In genomic region chr4:132093136-132093535, GRCm38 (mm10) we compare ENCODE assay signal across 31 mouse cellular contexts. TPM values are rescaled to one million over a fixed set of nuclear protein-coding genes. Genes with fewer than 3 reads are reported as not detected.
A peak's percentile ranks its signal among the peaks of the same experiment; 100 is the strongest.
DNase-seq lines count a peak whose midpoint lies in the region; ATAC-seq and TF ChIP-seq lines count a peak whose summit lies in the region.
"Had no signal": no experiment of that assay in that cellular context is flagged by ENCODE, and none has a peak within 500 bp of the region (broad histone marks: within the 10 kb centered on the region; RNA-seq: fewer than 3 reads in every experiment).

No protein-coding gene starts in this region.

- H3K4me3 ChIP-seq in kidney, embryonic 16.5 days (ENCODE audit: low read length): no peak overlapping the region
- H3K4me3 ChIP-seq in lung, adult 2 months (replicated peaks; ENCODE audit: extremely low read depth, low read depth, low read length): no peak overlapping the region
- H3K4me3 ChIP-seq in forebrain, embryonic 13.5 days: no peak overlapping the region
- H3K4me3 ChIP-seq: embryonic facial prominence, embryonic 13.5 days; erythroblast, embryonic 14.5 days; forebrain, embryonic 12.5 days; heart, embryonic 12.5 days; hindbrain, embryonic 12.5 days; left cerebral cortex, adult 2 months; liver, embryonic 15.5 days; midbrain, embryonic 12.5 days had no signal

- TF ChIP-seq POLR2A in lung, adult 2 months (IDR thresholded peaks at IDR 0.05; ENCODE audit: borderline replicate concordance, extremely low read depth, low read depth, low read length): no peak

- no peak overlapping the region for H3K4me2 ChIP-seq in kidney, embryonic 16.5 days (replicated peaks; ENCODE audit: low read depth, low read length)
- no peak overlapping the region for H3K4me2 ChIP-seq in forebrain, embryonic 13.5 days
- H3K4me2 ChIP-seq: embryonic facial prominence, embryonic 13.5 days; forebrain, embryonic 12.5 days; heart, embryonic 12.5 days; hindbrain, embryonic 12.5 days; liver, embryonic 15.5 days; midbrain, embryonic 12.5 days had no signal

- no peaks in the 10 kb centered on the region for H3K36me3 ChIP-seq in kidney, embryonic 16.5 days (ENCODE audit: insufficient read depth, low read length)
- no peaks in the 10 kb centered on the region for H3K36me3 ChIP-seq in forebrain, embryonic 13.5 days (ENCODE audit: poor library complexity, severe bottlenecking)
- H3K36me3 ChIP-seq: embryonic facial prominence, embryonic 13.5 days; forebrain, embryonic 12.5 days; G1E; heart, embryonic 12.5 days; hindbrain, embryonic 12.5 days; liver, embryonic 15.5 days; midbrain, embryonic 12.5 days had no signal

- H3K9me3 ChIP-seq in kidney, embryonic 16.5 days (ENCODE audit: low read length): no peaks in the 10 kb centered on the region
- H3K9me3 ChIP-seq in forebrain, embryonic 13.5 days (replicated peaks): no peaks in the 10 kb centered on the region
- H3K9me3 ChIP-seq: embryonic facial prominence, embryonic 13.5 days; forebrain, embryonic 12.5 days; heart, embryonic 12.5 days; hindbrain, embryonic 12.5 days; liver, embryonic 15.5 days; midbrain, embryonic 12.5 days had no signal

- no peak for TF ChIP-seq CTCF in lung, adult 2 months (IDR thresholded peaks at IDR 0.05; ENCODE audit: insufficient read depth, low read length)

- 69% methylated on average over 6 of the region's 6 CpGs for WGBS in kidney, embryonic 16.5 days
- 69% methylated on average over 6 of the region's 6 CpGs for WGBS in lung, adult 2 months
- 84% methylated on average over 6 of the region's 6 CpGs for WGBS in forebrain, embryonic 13.5 days

- H3K9ac ChIP-seq in kidney, embryonic 16.5 days (replicated peaks; ENCODE audit: low read length): no peak overlapping the region
- no peak overlapping the region for H3K9ac ChIP-seq in forebrain, embryonic 13.5 days
- H3K9ac ChIP-seq: embryonic facial prominence, embryonic 13.5 days; forebrain, embryonic 12.5 days; heart, embryonic 12.5 days; hindbrain, embryonic 12.5 days; liver, embryonic 15.5 days; midbrain, embryonic 12.5 days had no signal

- ATAC-seq in kidney, embryonic 16.5 days (ENCODE audit: low FRiP score, low TSS enrichment): peak; percentile 69
- no peak for ATAC-seq in forebrain, embryonic 13.5 days

- peak; percentile 10 for DNase-seq in adrenal gland, postnatal 10 days
- no peak for DNase-seq in adrenal gland, adult 18-20 months (ENCODE audit: low spot score in 2 of 2)
- DNase-seq in kidney, adult 9 months: no peak
- DNase-seq in testis, postnatal 14 days (ENCODE audit: low spot score): peak; percentile 47
- DNase-seq in testis, postnatal 10 days (ENCODE audit: low spot score): no peak
- no peak for DNase-seq in lung, adult 2 months
- DNase-seq: cerebellum, adult 18-20 months; cerebellum, postnatal 25 days; embryo, embryonic 11 days; heart, postnatal 14 days; kidney, postnatal 10 days; lung, postnatal 10 days; right cerebral cortex, postnatal 14 days; thymus, postnatal 25 days had no signal

- H3K4me1 ChIP-seq in kidney, embryonic 16.5 days (ENCODE audit: insufficient read depth, low read length): no peaks in the 10 kb centered on the region
- peaks cover 2% of the 10 kb centered on the region for H3K4me1 ChIP-seq in lung, adult 2 months (ENCODE audit: control insufficient read depth, insufficient read depth, low read length)
- H3K4me1 ChIP-seq in forebrain, embryonic 13.5 days: no peaks in the 10 kb centered on the region
- H3K4me1 ChIP-seq: embryonic facial prominence, embryonic 13.5 days; forebrain, embryonic 12.5 days; heart, embryonic 12.5 days; hindbrain, embryonic 12.5 days; midbrain, embryonic 12.5 days had no signal

- no peaks in the 10 kb centered on the region for H3K27me3 ChIP-seq in kidney, embryonic 16.5 days (ENCODE audit: insufficient read depth, low read length)
- H3K27me3 ChIP-seq in forebrain, embryonic 13.5 days: 0 out of 2 replicates have a peak, but pooled peaks cover 2% of the 10 kb centered on the region
- H3K27me3 ChIP-seq: embryonic facial prominence, embryonic 13.5 days; heart, embryonic 12.5 days; hindbrain, embryonic 12.5 days; liver, embryonic 15.5 days; midbrain, embryonic 12.5 days had no signal

- H3K27ac ChIP-seq in kidney, embryonic 16.5 days (ENCODE audit: low read length): no peak overlapping the region
- H3K27ac ChIP-seq in forebrain, embryonic 13.5 days: no peak overlapping the region
- H3K27ac ChIP-seq: embryonic facial prominence, embryonic 13.5 days; forebrain, embryonic 12.5 days; hindbrain, embryonic 12.5 days; left cerebral cortex, adult 2 months; liver, embryonic 15.5 days; midbrain, embryonic 12.5 days had no signal

RNA-seq across cellular contexts. Expression of gene Epb41, which starts 18.0 kb away (rescaled TPM):
- total RNA-seq in adrenal gland, postnatal 10 days (2021): 10 to 100 TPM; 77.8 to 79.6 TPM
- 10 to 100 TPM; 50.9 to 58.5 TPM for total RNA-seq in adrenal gland, adult 18-20 months (2021)
- 68.6 and 72.5 TPM in 2 replicates for polyA plus RNA-seq in kidney, embryonic 16.5 days (2015; fragmentation: Nextera tagmentation; extraction: Ambion mirVana)
- 38.3 and 45.3 TPM in 2 replicates for polyA plus RNA-seq in lung, adult 2 months (2012; rRNA removed)
- 75.0 and 84.1 TPM in 2 replicates for polyA plus RNA-seq in forebrain, embryonic 13.5 days (2015; fragmentation: Nextera tagmentation; extraction: Ambion mirVana)

RNA-seq across cellular contexts. Expression of gene Gm10300, which starts 18.6 kb away (rescaled TPM):
- under 1 TPM; 0.15 to 0.55 TPM for total RNA-seq in adrenal gland, postnatal 10 days (2021)
- total RNA-seq in adrenal gland, adult 18-20 months (2021): under 1 TPM; 0.38 to 0.46 TPM
- polyA plus RNA-seq in kidney, embryonic 16.5 days (2015; fragmentation: Nextera tagmentation; extraction: Ambion mirVana): 0.08 and 0.12 TPM in 2 replicates
- 0.07 and 0.25 TPM in 2 replicates for polyA plus RNA-seq in lung, adult 2 months (2012; rRNA removed)
- not detected in 2 replicates for polyA plus RNA-seq in forebrain, embryonic 13.5 days (2015; fragmentation: Nextera tagmentation; extraction: Ambion mirVana)
- total RNA-seq: layer of hippocampus, postnatal 10 days; left cerebral cortex, adult 2 months had no signal
- polyA plus RNA-seq: testis, adult 2 months had no signal

RNA-seq across cellular contexts. Expression of gene Oprd1, which starts 51.1 kb away (rescaled TPM):
- total RNA-seq in adrenal gland, postnatal 10 days (2021): under 1 TPM; 0.51 to 0.55 TPM
- under 1 TPM; 0.70 to 0.99 TPM for total RNA-seq in adrenal gland, adult 18-20 months (2021)
- 0.06 and 0.19 TPM in 2 replicates for polyA plus RNA-seq in kidney, embryonic 16.5 days (2015; fragmentation: Nextera tagmentation; extraction: Ambion mirVana)
- 0.11 TPM in 2 replicates for polyA plus RNA-seq in lung, adult 2 months (2012; rRNA removed)
- 0.06 and 0.12 TPM in 2 replicates for polyA plus RNA-seq in forebrain, embryonic 13.5 days (2015; fragmentation: Nextera tagmentation; extraction: Ambion mirVana)
- total RNA-seq: CH12.LX; megakaryocyte progenitor cell, adult 5-6 weeks; monocyte, adult 5-6 weeks; neutrophil, adult 5-6 weeks had no signal
- polyA plus RNA-seq: erythroblast, embryonic 14.5 days; G1E; liver, embryonic 15.5 days had no signal

Comparison
In these comparisons a context has a peak if more than half of its experiments do, and no peak if none do; other contexts are left out.
1. DNase-seq: peak in adrenal gland, postnatal 10 days (single experiment) and testis, postnatal 14 days (single experiment); none in adrenal gland, adult 18-20 months (0 of 2), kidney, adult 9 months (single experiment), testis, postnatal 10 days (single experiment) and lung, adult 2 months (single experiment).